Comparison of ENCODE assay signal across 8 mouse cellular contexts in genomic region chr12:100520077-100520793, GRCm38 (mm10). TPM values are rescaled to one million over a fixed set of nuclear protein-coding genes. Genes with fewer than 3 reads are reported as not detected.
DNase-seq lines count a peak whose midpoint lies in the region; ATAC-seq and TF ChIP-seq lines count a peak whose summit lies in the region.

No protein-coding gene starts in this region.

- peaks cover 11 to 22% of the 10 kb centered on the region in 2 experiments for H3K4me1 ChIP-seq in CH12.LX (ENCODE audit: control insufficient read depth in 1 of 2, insufficient read depth in 2 of 2)
- peaks cover 2% of the 10 kb centered on the region; the same call in 1 of the 2 replicates for H3K4me1 ChIP-seq in bone marrow, adult 2 months (ENCODE audit: control insufficient read depth, insufficient read depth, low read length)
- peaks cover 2% of the 10 kb centered on the region; the same call in 1 of the 2 replicates for H3K4me1 ChIP-seq in forebrain, embryonic 11.5 days (replicated peaks; ENCODE audit: control insufficient read depth, insufficient read depth, low read length)

- no peaks in the 10 kb centered on the region for H3K27me3 ChIP-seq in CH12.LX (replicated peaks)
- H3K27me3 ChIP-seq in forebrain, embryonic 11.5 days (ENCODE audit: control insufficient read depth, insufficient read depth, low read length) = no peaks in the 10 kb centered on the region

- peak overlapping the region; percentile 90 for H3K9ac ChIP-seq in CH12.LX (ENCODE audit: insufficient read depth, low read depth)
- peak overlapping the region; percentile 95 for H3K9ac ChIP-seq in forebrain, embryonic 11.5 days (ENCODE audit: low read length)

- peaks cover 6% of the 10 kb centered on the region for H3K9me3 ChIP-seq in CH12.LX (replicated peaks; ENCODE audit: low read length)
- no peaks in the 10 kb centered on the region for H3K9me3 ChIP-seq in forebrain, embryonic 11.5 days (ENCODE audit: control insufficient read depth, low read length)

- intact Hi-C loops in heart, postnatal 10 days (cut with DNase I) = loop anchor here (5.0 kb wide), 1 partner anchor 318 kb away; no protein-coding TSS in a partner anchor

- H3K4me3 ChIP-seq in CH12.LX (replicated peaks in 1 of 3; ENCODE audit: low read depth in 2 of 3, low read length in 2 of 3, poor library complexity in 1 of 3) = peak overlapping the region; percentile 61 to 83 (median 72)
- peak overlapping the region; percentile 79 for H3K4me3 ChIP-seq in bone marrow, adult 2 months (replicated peaks; ENCODE audit: control insufficient read depth, low read depth, low read length)
- H3K4me3 ChIP-seq in forebrain, embryonic 11.5 days (ENCODE audit: low read depth, low read length) = peak overlapping the region; percentile 88

- peak overlapping the region; percentile 68 for H3K4me2 ChIP-seq in CH12.LX (ENCODE audit: insufficient read depth, low read depth, poor library complexity, severe bottlenecking)
- peak overlapping the region; percentile 59 for H3K4me2 ChIP-seq in forebrain, embryonic 11.5 days (ENCODE audit: low read depth, low read length, severe bottlenecking)

- TF ChIP-seq EP300 in CH12.LX (IDR thresholded peaks at IDR 0.05; ENCODE audit: low read length) = no peak

- TF ChIP-seq RAD21 in CH12.LX (IDR thresholded peaks at IDR 0.05; ENCODE audit: low read depth, low read length) = no peak

- ATAC-seq in forebrain, embryonic 11.5 days (replicated peaks; ENCODE audit: low FRiP score) = peak; percentile 76

- DNase-seq in CH12.LX (ENCODE audit: extremely low read depth) = no peak
- DNase-seq in forebrain, embryonic 11.5 days (ENCODE audit: low spot score) = peak; percentile 76
- DNase-seq in heart, postnatal 10 days = peak; percentile 68 to 75
- DNase-seq in kidney, postnatal 36 days = peak; percentile 47 to 72
- DNase-seq in lung, postnatal 14 days = peak; percentile 53
- DNase-seq in ovary, postnatal 36 days (ENCODE audit: low spot score) = peak; percentile 63
- DNase-seq in urinary bladder, adult 2 months (ENCODE audit: low spot score) = peak; percentile 71

- 6% methylated on average over 76 of the region's 76 CpGs for WGBS in bone marrow, adult 2 months
- under 1% methylated on average over 63 of the region's 76 CpGs for WGBS in forebrain, embryonic 11.5 days

- peaks cover 0 to 21% of the 10 kb centered on the region in 2 experiments for H3K36me3 ChIP-seq in CH12.LX (replicated peaks in 1 of 2; ENCODE audit: control insufficient read depth in 1 of 2, insufficient read depth in 1 of 2, low read length in 1 of 2)
- H3K36me3 ChIP-seq in forebrain, embryonic 11.5 days (ENCODE audit: control insufficient read depth, insufficient read depth, low read length) = no peaks in the 10 kb centered on the region

- dilution Hi-C loops in CH12.LX (cut with MboI; ENCODE audit: extremely low pct_ligation_motif_present, extremely low pct_unique_long_range_greater_than_20kb, low sequenced_read_pairs) = no loop called here

- TF ChIP-seq POLR2A in CH12.LX (IDR thresholded peaks at IDR 0.05; ENCODE audit: low read depth, low read length) = no peak
- no peak for TF ChIP-seq POLR2A in bone marrow, adult 2 months (IDR thresholded peaks at IDR 0.05; ENCODE audit: borderline replicate concordance, control insufficient read depth, low read depth, low read length)

- in situ Hi-C loops in CH12.LX (cut with MboI; ENCODE audit: low pct_ligation_motif_present, low pct_unique_long_range_greater_than_20kb, low sequenced_read_pairs) = no loop called here

- no peak overlapping the region for H3K27ac ChIP-seq in CH12.LX (ENCODE audit: insufficient read depth, low read depth)
- peak overlapping the region; percentile 75; the same call in 1 of the 2 replicates for H3K27ac ChIP-seq in bone marrow, adult 2 months (ENCODE audit: control insufficient read depth, insufficient read depth, low read depth, low read length, poor library complexity)
- peak overlapping the region; percentile 66 for H3K27ac ChIP-seq in forebrain, embryonic 11.5 days (ENCODE audit: low read depth, low read length)

- H3K79me2 ChIP-seq in CH12.LX (replicated peaks; ENCODE audit: control insufficient read depth, extremely low read depth, insufficient read depth, poor library complexity, severe bottlenecking) = peaks cover 2% of the 10 kb centered on the region; the same call in 1 of the 2 replicates

- no peak for TF ChIP-seq CTCF in CH12.LX (conservative IDR thresholded peaks at IDR 0.05 in 1 of 2, IDR thresholded peaks at IDR 0.05 in 1 of 2; ENCODE audit: low read depth in 2 of 2, low read length in 2 of 2)
- TF ChIP-seq CTCF in bone marrow, adult 2 months (IDR thresholded peaks at IDR 0.05; ENCODE audit: control insufficient read depth, insufficient read depth, low read length) = no peak

TF ChIP-seq in CH12.LX, 34 proteins besides CTCF, POLR2A, EP300 and RAD21:
- TF ChIP-seq TCF12 (IDR thresholded peaks at IDR 0.05; ENCODE audit: low read depth, low read length) (no peak), MAX (IDR thresholded peaks at IDR 0.05; ENCODE audit: low read length) (0 out of 2 replicates have a peak, but pooled peaks have one; percentile 21)

RNA-seq across cellular contexts. Expression of gene Ttc7b, which starts 0.4 kb away (rescaled TPM):
- 10.6 and 12.7 TPM in 2 replicates for total RNA-seq in CH12.LX (2012; rRNA removed)
- 6.3 and 7.8 TPM in 2 replicates for total RNA-seq in CH12.LX (2014; rRNA removed)
- polyA plus RNA-seq in CH12.LX (2012; ENCODE audit: insufficient read length, low read depth) = 14.4 and 18.3 TPM in 2 replicates
- polyA plus RNA-seq in bone marrow, adult 2 months (2011; ENCODE audit: insufficient read depth, insufficient read length, low replicate concordance, missing spikeins) = 2.9 and 26.5 TPM in 2 replicates
- polyA plus RNA-seq in forebrain, embryonic 11.5 days (2014; fragmentation: Nextera tagmentation; extraction: Ambion mirVana) = 9.5 and 12.0 TPM in 2 replicates
- total RNA-seq in heart, postnatal 10 days (2021) = 10 to 100 TPM; 70.5 to 78.3 TPM
- 26.9 and 28.9 TPM in 2 replicates for polyA plus RNA-seq in urinary bladder, adult 2 months (2012; rRNA removed)
